Mouse (Mus musculus) B cell, adult 62 days (primary cell): ENCODE results near the gene Dcaf8. TPM values are rescaled to one million over a fixed set of nuclear protein-coding genes. Genes with fewer than 3 reads are reported as not detected.

Experiments used
- total RNA-seq: library from RNA; stranded (reverse); gene quantifications from 4 replicates; pipeline ENCODE4 v1.2.4, GENCODE M21; 2023

Gene Dcaf8
- 108 to 119 TPM (median 112 TPM) in 4 replicates for total RNA-seq

DNA sequence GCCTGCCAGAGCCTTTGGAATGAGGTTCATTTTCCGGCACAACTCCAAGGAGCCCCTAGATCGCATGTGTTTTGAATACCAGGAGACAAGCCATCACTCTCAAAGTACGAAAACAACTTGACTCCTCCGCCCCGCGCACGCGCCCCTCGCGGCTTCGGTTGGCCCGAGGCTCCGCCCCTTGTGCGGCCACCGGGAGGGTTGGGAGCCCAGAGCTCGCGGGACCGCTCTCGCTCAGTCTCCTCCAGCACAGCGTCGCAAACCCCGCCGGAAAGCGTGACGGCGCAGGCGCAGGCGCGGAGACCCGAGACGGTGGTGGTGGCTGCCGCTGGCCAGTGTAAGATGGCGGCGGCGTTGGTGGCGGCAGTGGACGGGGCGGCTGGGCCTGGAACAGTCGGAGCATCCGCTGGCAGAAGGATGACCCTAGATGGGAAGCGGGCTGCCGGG, at the start of gene Dcaf8:
Gene Dcaf8, plus strand, starts transcription at position 250 of the 444 bp plus-strand sequence.

DNA sequence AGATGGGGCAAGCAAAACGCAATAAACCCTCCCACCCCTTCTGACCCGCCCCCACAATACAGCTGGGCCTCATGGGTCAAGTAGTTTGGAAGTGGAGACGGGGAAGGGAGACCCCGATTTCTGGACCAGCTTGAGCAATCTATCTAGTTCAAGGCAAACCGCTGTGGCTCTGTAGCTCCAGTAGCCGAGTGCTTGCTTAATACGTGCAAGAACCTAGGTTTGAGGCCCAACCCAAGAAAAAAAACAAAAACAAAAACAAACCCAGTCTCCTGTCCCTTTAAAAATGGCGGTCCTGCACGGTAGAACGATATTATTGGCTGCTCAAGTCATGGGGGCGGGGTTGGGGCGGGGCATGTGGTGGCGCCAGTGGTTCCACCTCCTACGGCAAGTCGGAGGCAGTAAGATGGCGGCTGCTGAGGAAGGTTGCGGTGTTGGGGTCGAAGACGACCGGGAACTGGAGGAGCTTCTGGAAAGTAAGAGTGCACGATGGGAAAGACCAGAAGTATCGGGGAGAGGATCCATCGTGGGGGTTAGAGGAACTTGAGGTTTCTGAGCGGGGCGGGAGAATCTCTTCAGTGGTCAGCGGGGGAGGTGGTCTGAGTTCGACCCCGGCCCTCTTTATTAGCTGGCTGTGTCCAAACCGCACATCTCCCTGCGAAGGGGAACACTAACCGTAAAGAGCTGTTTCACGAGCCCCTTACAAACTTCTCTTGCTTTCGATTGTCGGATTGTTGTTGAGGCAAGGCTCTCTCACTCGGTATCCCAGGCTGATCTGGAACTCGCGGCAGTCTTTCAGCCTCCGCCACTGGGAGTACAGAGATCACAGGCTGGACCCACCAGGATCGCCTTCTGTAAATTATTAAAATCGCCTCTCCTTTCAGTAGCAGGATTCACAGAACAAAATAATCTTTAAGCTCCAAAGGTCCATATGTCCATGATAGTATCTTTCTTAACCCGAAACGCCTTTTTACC, 21.2 kb upstream of the Dcaf8 start, which contains the start of gene Pex19:
Gene Pex19, plus strand, starts transcription at position 380 of the 972 bp plus-strand sequence.

DNA sequence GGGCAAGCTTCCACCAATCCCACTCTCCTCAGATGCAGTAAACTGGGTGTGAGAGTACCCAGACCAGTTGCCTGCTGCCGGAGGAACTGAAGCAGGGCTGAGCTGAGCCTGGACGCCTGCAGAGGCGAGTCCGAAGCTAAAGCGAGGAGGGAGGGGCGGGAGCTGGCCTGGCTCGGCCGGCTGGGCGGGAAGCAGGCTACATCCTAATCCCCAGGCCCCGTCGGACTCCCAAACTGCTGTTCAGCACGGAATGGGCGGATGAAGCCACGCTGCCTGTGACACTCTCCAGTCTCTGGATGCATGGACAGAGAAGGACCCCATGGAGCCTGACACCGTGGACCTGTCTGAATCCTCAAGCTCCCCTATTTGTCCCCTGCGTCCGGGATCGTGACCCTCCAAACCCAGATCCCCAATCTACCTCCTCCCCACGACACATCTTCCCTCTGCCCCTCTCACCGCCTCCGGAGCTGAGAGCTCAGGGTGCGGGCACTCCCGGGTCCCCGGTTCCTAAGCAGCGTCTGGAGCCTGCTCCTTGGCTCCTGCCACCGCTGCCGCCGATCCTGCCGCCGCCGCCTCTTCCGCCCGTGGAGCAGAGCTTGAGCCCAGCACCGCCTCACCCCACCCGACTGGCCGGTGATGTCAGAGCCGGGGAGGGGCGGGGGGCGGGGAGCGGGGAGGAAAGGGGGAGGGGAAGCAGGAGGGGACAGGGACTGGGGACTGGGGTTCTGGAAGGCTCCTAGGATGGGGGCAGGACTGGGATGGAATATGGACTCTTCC, 58.4 kb downstream of the Dcaf8 start, which contains the start of gene Pea15a:
Gene Pea15a, minus strand, starts transcription at position 664 of the 777 bp plus-strand sequence.

DNA sequence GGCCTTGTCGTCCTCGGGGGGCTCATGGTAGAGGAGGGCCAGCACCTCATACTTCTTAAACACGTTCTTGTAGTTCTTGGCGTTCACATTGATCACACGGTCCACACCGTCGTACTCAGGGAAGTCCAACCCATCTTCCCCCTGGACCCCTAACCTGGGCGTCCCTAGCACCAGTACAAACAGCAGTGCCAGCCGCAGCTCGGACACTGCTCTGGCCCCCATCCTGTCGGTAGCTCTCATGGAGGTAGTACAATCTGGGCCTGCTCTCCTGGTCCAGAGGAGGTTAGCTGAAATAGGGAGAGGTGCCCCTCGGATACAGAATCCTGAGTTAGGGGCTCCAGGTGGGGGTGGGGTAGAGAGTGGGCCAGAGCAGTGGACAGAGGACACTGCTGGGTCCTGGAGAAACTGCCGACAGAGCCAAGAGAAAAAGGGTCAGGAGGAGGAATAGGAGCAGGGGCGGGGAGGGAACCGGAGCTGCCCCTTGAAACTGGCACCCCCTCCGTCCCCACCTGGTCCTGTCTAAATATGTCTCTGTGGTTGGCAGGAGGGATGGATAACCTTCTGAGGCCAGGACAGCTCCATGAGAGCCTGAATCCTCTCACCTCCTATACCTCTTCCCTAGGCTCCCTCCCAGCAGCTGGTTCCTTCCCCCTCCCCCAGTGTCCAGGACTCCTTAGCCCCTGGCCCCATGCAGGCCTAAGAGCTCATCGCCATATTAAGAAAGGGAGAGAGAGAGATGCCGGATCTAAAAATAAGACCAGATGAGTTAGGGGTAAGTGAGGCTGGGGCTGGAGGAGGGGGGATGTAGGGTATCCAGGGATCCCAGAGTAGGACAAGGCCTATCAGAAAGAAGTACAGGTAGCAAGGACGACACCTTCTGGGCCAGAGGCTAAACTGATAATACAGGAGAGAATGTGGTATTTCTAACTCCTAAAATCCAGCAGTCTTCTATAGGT, 71.8 kb downstream of the Dcaf8 start, which contains the start of gene Casq1:
Gene Casq1, minus strand, starts transcription at position 418 of the 956 bp plus-strand sequence.

Other genes starting within 250 kb of the Dcaf8 start
- 145 to 171 TPM (median 165 TPM) in 4 replicates for gene Slamf6, start 230.6 kb upstream of the Dcaf8 start, total RNA-seq
- 5.2 to 9.8 TPM (median 6.4 TPM) in 4 replicates for gene Vangl2, start 119.6 kb upstream of the Dcaf8 start, total RNA-seq
- not detected in 4 replicates for gene Nhlh1, start 90.5 kb upstream of the Dcaf8 start, total RNA-seq
- 152 to 166 TPM (median 154 TPM) in 4 replicates for gene Copa, start 65.6 kb upstream of the Dcaf8 start, total RNA-seq
- gene Ncstn, start 65.3 kb upstream of the Dcaf8 start, total RNA-seq: 91.0 to 99.8 TPM (median 98.2 TPM) in 4 replicates
- 50.1 to 62.8 TPM (median 56.7 TPM) in 4 replicates for gene Pex19, start 21.3 kb upstream of the Dcaf8 start, total RNA-seq
- 25.2 to 33.4 TPM (median 29.6 TPM) in 4 replicates for gene Pea15a, start 58.7 kb downstream of the Dcaf8 start, total RNA-seq
- gene Casq1, start 71.8 kb downstream of the Dcaf8 start, total RNA-seq: 0.60 TPM in 1 of 4 replicates, not detected in the others
- not detected in 4 replicates for gene Atp1a4, start 110.3 kb downstream of the Dcaf8 start, total RNA-seq
- gene Igsf8, start 113.6 kb downstream of the Dcaf8 start, total RNA-seq: 22.6 to 31.4 TPM (median 27.2 TPM) in 4 replicates
- gene Atp1a2, start 150.0 kb downstream of the Dcaf8 start, total RNA-seq: not detected in 4 replicates
- 0.15 TPM in 2 of 4 replicates, not detected in the others for gene Kcnj9, start 181.2 kb downstream of the Dcaf8 start, total RNA-seq
- gene Kcnj10, start 193.1 kb downstream of the Dcaf8 start, total RNA-seq: 0.94 to 1.5 TPM (median 1.2 TPM) in 4 replicates
- gene Pigm, start 228.5 kb downstream of the Dcaf8 start, total RNA-seq: 26.4 to 30.1 TPM (median 29.0 TPM) in 4 replicates